30 mouse cellular contexts compared by ENCODE assay signal in genomic region chr16:33775733-33776335, GRCm38 (mm10). TPM values are rescaled to one million over a fixed set of nuclear protein-coding genes. Genes with fewer than 3 reads are reported as not detected.
DNase-seq lines count a peak whose midpoint lies in the region; ATAC-seq lines count a peak whose summit lies in the region.
"Had no signal": no experiment of that assay in that cellular context is flagged by ENCODE, and none has a peak within 500 bp of the region (broad histone marks: within the 10 kb centered on the region; RNA-seq: fewer than 3 reads in every experiment).

No protein-coding gene starts in this region.

- H3K27me3 ChIP-seq in intestine, embryonic 16.5 days (replicated peaks; ENCODE audit: control insufficient read depth, insufficient read depth, low read length) = no peaks in the 10 kb centered on the region
- H3K27me3 ChIP-seq: embryonic facial prominence, embryonic 12.5 days; heart, embryonic 12.5 days; hindbrain, embryonic 15.5 days; liver, embryonic 12.5 days; midbrain, embryonic 13.5 days had no signal

- no peaks in the 10 kb centered on the region for H3K36me3 ChIP-seq in intestine, embryonic 16.5 days (ENCODE audit: control insufficient read depth, insufficient read depth, low read length)
- H3K36me3 ChIP-seq: embryonic facial prominence, embryonic 12.5 days; heart, embryonic 12.5 days; hindbrain, embryonic 10.5 days; hindbrain, embryonic 15.5 days; liver, embryonic 12.5 days; midbrain, embryonic 13.5 days had no signal

- H3K4me2 ChIP-seq in intestine, embryonic 16.5 days (ENCODE audit: low read depth, low read length) = no peak overlapping the region
- H3K4me2 ChIP-seq: embryonic facial prominence, embryonic 12.5 days; heart, embryonic 12.5 days; hindbrain, embryonic 15.5 days; liver, embryonic 12.5 days; midbrain, embryonic 13.5 days had no signal

- peak overlapping the region; percentile 65 for H3K27ac ChIP-seq in intestine, embryonic 16.5 days (ENCODE audit: low read length)
- H3K27ac ChIP-seq: embryonic facial prominence, embryonic 12.5 days; heart, adult 2 months; hindbrain, embryonic 10.5 days; hindbrain, embryonic 15.5 days; kidney, postnatal 0 days; liver, embryonic 12.5 days; macrophage; midbrain, embryonic 13.5 days had no signal

- H3K9ac ChIP-seq in intestine, embryonic 16.5 days (ENCODE audit: low read depth, low read length) = no peak overlapping the region
- H3K9ac ChIP-seq: embryonic facial prominence, embryonic 12.5 days; forebrain, postnatal 0 days; heart, embryonic 12.5 days; hindbrain, embryonic 15.5 days; liver, embryonic 12.5 days; midbrain, embryonic 13.5 days had no signal

- peaks cover 24% of the 10 kb centered on the region for H3K4me1 ChIP-seq in intestine, embryonic 16.5 days (ENCODE audit: control insufficient read depth, insufficient read depth, low read length)
- H3K4me1 ChIP-seq: embryonic facial prominence, embryonic 12.5 days; hindbrain, embryonic 10.5 days; hindbrain, embryonic 15.5 days; midbrain, embryonic 13.5 days had no signal

- 89% methylated on average over 1 of the region's 1 CpGs for WGBS in intestine, embryonic 16.5 days

- DNase-seq in adrenal gland, adult 2 months = peak; percentile 54
- no peak for DNase-seq in adrenal gland, postnatal 4 days (ENCODE audit: low spot score in 2 of 2)
- peak; percentile 29 to 32 for DNase-seq in cerebellum, postnatal 14 days
- no peak for DNase-seq in cerebellum, adult 11-12 months
- no peak for DNase-seq in natural killer cell, adult 2 months (ENCODE audit: low spot score in 2 of 2)
- no peak for DNase-seq in heart, postnatal 25 days (ENCODE audit: low spot score)
- DNase-seq: cerebellum, adult 2 months; embryo, embryonic 11 days; forebrain, postnatal 0 days; heart, adult 2 months; kidney, adult 8-10 months; kidney, postnatal 4 days; layer of hippocampus, postnatal 36 days; left cerebral cortex, postnatal 4 days; lung, adult 18-20 months; lung, postnatal 10 days had no signal

- peak; percentile 35 for ATAC-seq in intestine, embryonic 16.5 days
- ATAC-seq: forebrain, postnatal 0 days; inflammation-experienced regulatory T-cells, adult 6 months; liver, embryonic 12.5 days; midbrain, embryonic 13.5 days had no signal

- intact Hi-C loops in heart, postnatal 25 days (cut with DNase I) = no loop called here

- H3K4me3 ChIP-seq in intestine, embryonic 16.5 days (ENCODE audit: low read length) = no peak overlapping the region
- H3K4me3 ChIP-seq: embryonic facial prominence, embryonic 12.5 days; erythroblast, embryonic 14.5 days; heart, adult 2 months; heart, embryonic 12.5 days; hindbrain, embryonic 10.5 days; hindbrain, embryonic 15.5 days; liver, embryonic 12.5 days; midbrain, embryonic 13.5 days had no signal

- H3K9me3 ChIP-seq in intestine, embryonic 16.5 days (ENCODE audit: control insufficient read depth, low read length) = no peaks in the 10 kb centered on the region
- H3K9me3 ChIP-seq: embryonic facial prominence, embryonic 12.5 days; heart, embryonic 12.5 days; hindbrain, embryonic 10.5 days; hindbrain, embryonic 15.5 days; liver, embryonic 12.5 days; midbrain, embryonic 13.5 days had no signal

RNA-seq across cellular contexts. Expression of gene Muc13, which starts 18.0 kb away (rescaled TPM):
- total RNA-seq in adrenal gland, adult 2 months (2021) = not detected
- polyA plus RNA-seq in adrenal gland, adult 2 months (2012; rRNA removed) = 0.06 and 0.13 TPM in 2 replicates
- under 1 TPM; 0.14 TPM for total RNA-seq in adrenal gland, postnatal 4 days (2021)
- 358 and 407 TPM in 2 replicates for polyA plus RNA-seq in intestine, embryonic 16.5 days (2015; fragmentation: Nextera tagmentation; extraction: Ambion mirVana)
- under 1 TPM in 1 of 2 experiments, not detected in 1; 0.10 TPM for total RNA-seq in heart, postnatal 25 days (2021)
- total RNA-seq: forebrain, postnatal 0 days; gastrocnemius, adult 8-10 months; heart, adult 2 months; layer of hippocampus, adult 8-10 months; layer of hippocampus, postnatal 36 days; left cerebral cortex, postnatal 4 days had no signal
- polyA plus RNA-seq: erythroblast, embryonic 14.5 days; forebrain, postnatal 0 days; heart, postnatal 0 days; kidney, postnatal 0 days had no signal

RNA-seq across cellular contexts. Expression of gene Itgb5, which starts 53.6 kb away (rescaled TPM):
- total RNA-seq in adrenal gland, adult 2 months (2021) = 100 to 1,000 TPM; 187 to 222 TPM
- polyA plus RNA-seq in adrenal gland, adult 2 months (2012; rRNA removed) = 214 and 223 TPM in 2 replicates
- 100 to 1,000 TPM; 173 to 175 TPM for total RNA-seq in adrenal gland, postnatal 4 days (2021)
- polyA plus RNA-seq in intestine, embryonic 16.5 days (2015; fragmentation: Nextera tagmentation; extraction: Ambion mirVana) = 6.6 and 9.3 TPM in 2 replicates
- 10 to 100 TPM; 73.9 to 80.2 TPM for total RNA-seq in heart, postnatal 25 days (2021)

Comparison
In these comparisons a context has a peak if more than half of its experiments do, and no peak if none do; other contexts are left out.
1. DNase-seq: peak in adrenal gland, adult 2 months (single experiment) and cerebellum, postnatal 14 days (2 of 2); none in adrenal gland, postnatal 4 days (0 of 2), cerebellum, adult 11-12 months (single experiment), natural killer cell, adult 2 months (0 of 2) and heart, postnatal 25 days (single experiment).